In genomic region chr3:41351091-41351685, GRCm38 (mm10) we compare ENCODE assay signal across 24 mouse cellular contexts.
A peak's percentile ranks its signal among the peaks of the same experiment; 100 is the strongest.
DNase-seq lines count a peak whose midpoint lies in the region; ATAC-seq and TF ChIP-seq lines count a peak whose summit lies in the region.
"Had no signal": no experiment of that assay in that cellular context is flagged by ENCODE, and none has a peak within 500 bp of the region (broad histone marks: within the 10 kb centered on the region; RNA-seq: fewer than 3 reads in every experiment).

No protein-coding gene starts in this region.

- H3K27me3 ChIP-seq in kidney, adult 2 months (replicated peaks; ENCODE audit: control insufficient read depth, insufficient read depth, low read length), result no peaks in the 10 kb centered on the region
- no peaks in the 10 kb centered on the region for H3K27me3 ChIP-seq in kidney, embryonic 15.5 days
- H3K27me3 ChIP-seq in heart, adult 2 months (ENCODE audit: control insufficient read depth, insufficient read depth, low read length), result no peaks in the 10 kb centered on the region
- H3K27me3 ChIP-seq: liver, embryonic 15.5 days; lung, embryonic 15.5 days had no signal

- no peaks in the 10 kb centered on the region for H3K9me3 ChIP-seq in kidney, embryonic 15.5 days (replicated peaks)
- H3K9me3 ChIP-seq: forebrain, embryonic 10.5 days; heart, embryonic 10.5 days; hindbrain, embryonic 10.5 days; liver, embryonic 15.5 days; lung, embryonic 15.5 days had no signal

- H3K4me1 ChIP-seq in kidney, adult 2 months (ENCODE audit: control insufficient read depth, insufficient read depth, low read length), result peaks cover 3% of the 10 kb centered on the region; the same call in 1 of the 2 replicates
- H3K4me1 ChIP-seq in kidney, embryonic 15.5 days, result no peaks in the 10 kb centered on the region
- H3K4me1 ChIP-seq in bone marrow, adult 2 months (ENCODE audit: control insufficient read depth, insufficient read depth, low read length), result peaks cover 3% of the 10 kb centered on the region
- peaks cover 1% of the 10 kb centered on the region; the same call in 1 of the 2 replicates for H3K4me1 ChIP-seq in heart, adult 2 months (ENCODE audit: control insufficient read depth, insufficient read depth, low read length)
- H3K4me1 ChIP-seq: liver, embryonic 15.5 days; lung, embryonic 15.5 days had no signal

- 72% methylated on average over 8 of the region's 8 CpGs for WGBS in kidney, adult 2 months
- 91% methylated on average over 8 of the region's 8 CpGs for WGBS in kidney, embryonic 15.5 days
- WGBS in bone marrow, adult 2 months, result 50% methylated on average over 8 of the region's 8 CpGs
- 77% methylated on average over 8 of the region's 8 CpGs for whole genome bisulfite sequencing in heart, adult 2 months

- ATAC-seq in kidney, embryonic 15.5 days (replicated peaks; ENCODE audit: low FRiP score), result no peak
- ATAC-seq in granulocyte monocyte progenitor cell, adult 5-6 weeks (replicated peaks; ENCODE audit: poor library complexity, severe bottlenecking), result peak; percentile 66
- ATAC-seq in megakaryocyte progenitor cell, adult 5-6 weeks (replicated peaks; ENCODE audit: poor library complexity), result peak; percentile 61
- ATAC-seq in inflammation-experienced regulatory T-cells, adult 6 months, result no peak
- ATAC-seq: activated CD4-positive, CD25-positive, alpha-beta regulatory T cell, adult 4 months; forebrain, embryonic 16.5 days; hindbrain, embryonic 16.5 days; intestine, embryonic 16.5 days had no signal

- no peaks in the 10 kb centered on the region for H3K79me2 ChIP-seq in heart, adult 2 months (replicated peaks; ENCODE audit: control insufficient read depth, insufficient read depth, low read length)

- no peak for TF ChIP-seq CTCF in kidney, adult 2 months (conservative IDR thresholded peaks at IDR 0.05; ENCODE audit: insufficient read depth, insufficient read length, low read depth, low read length)
- TF ChIP-seq CTCF in bone marrow, adult 2 months (IDR thresholded peaks at IDR 0.05; ENCODE audit: control insufficient read depth, insufficient read depth, low read length), result no peak
- TF ChIP-seq CTCF in heart, adult 2 months (IDR thresholded peaks at IDR 0.05), result no peak

- TF ChIP-seq EP300 in heart, adult 2 months (IDR thresholded peaks at IDR 0.05; ENCODE audit: insufficient read depth, low read depth, low read length), result no peak

- H3K27ac ChIP-seq in kidney, adult 2 months (ENCODE audit: insufficient read depth, low read depth, low read length), result no peak overlapping the region
- H3K27ac ChIP-seq in kidney, embryonic 15.5 days, result no peak overlapping the region
- H3K27ac ChIP-seq in bone marrow, adult 2 months (ENCODE audit: control insufficient read depth, insufficient read depth, low read depth, low read length, poor library complexity), result peak overlapping the region; percentile 55
- H3K27ac ChIP-seq in heart, adult 2 months, result no peak overlapping the region
- H3K27ac ChIP-seq: forebrain, embryonic 10.5 days; heart, embryonic 10.5 days; hindbrain, embryonic 10.5 days; liver, embryonic 15.5 days; lung, embryonic 15.5 days; stomach, postnatal 0 days had no signal

- peak; percentile 82 for DNase-seq in kidney, adult 2 months
- no peak for DNase-seq in heart, adult 2 months
- DNase-seq: adrenal gland, postnatal 25 days; cerebellum, adult 11 months; cerebellum, postnatal 10 days; gastrocnemius, postnatal 25 days; lung, postnatal 36 days; thymus, adult 2 months; thymus, postnatal 4 days had no signal

- intact Hi-C loops in heart, adult 2 months (cut with DNase I), result no loop called here

- no peaks in the 10 kb centered on the region for H3K36me3 ChIP-seq in kidney, adult 2 months (ENCODE audit: control insufficient read depth, insufficient read depth, low read length)
- no peaks in the 10 kb centered on the region for H3K36me3 ChIP-seq in kidney, embryonic 15.5 days
- no peaks in the 10 kb centered on the region for H3K36me3 ChIP-seq in heart, adult 2 months (ENCODE audit: control insufficient read depth, insufficient read depth, low read length)
- H3K36me3 ChIP-seq: forebrain, embryonic 10.5 days; heart, embryonic 10.5 days; hindbrain, embryonic 10.5 days; liver, embryonic 15.5 days; lung, embryonic 15.5 days had no signal

- no peak overlapping the region for H3K4me3 ChIP-seq in kidney, adult 2 months (ENCODE audit: insufficient read depth, low read depth, low read length)
- no peak overlapping the region for H3K4me3 ChIP-seq in kidney, embryonic 15.5 days (replicated peaks)
- no peak overlapping the region for H3K4me3 ChIP-seq in bone marrow, adult 2 months (replicated peaks; ENCODE audit: control insufficient read depth, low read depth, low read length)
- H3K4me3 ChIP-seq in heart, adult 2 months, result no peak overlapping the region
- H3K4me3 ChIP-seq: forebrain, embryonic 10.5 days; heart, embryonic 10.5 days; hindbrain, embryonic 10.5 days; liver, embryonic 15.5 days; lung, embryonic 15.5 days had no signal

- H3K9ac ChIP-seq in kidney, embryonic 15.5 days, result no peak overlapping the region
- no peak overlapping the region for H3K9ac ChIP-seq in heart, adult 2 months (ENCODE audit: low read depth, low read length)
- H3K9ac ChIP-seq: liver, embryonic 15.5 days; lung, embryonic 15.5 days had no signal

- no peak overlapping the region for H3K4me2 ChIP-seq in kidney, embryonic 15.5 days
- H3K4me2 ChIP-seq: liver, embryonic 15.5 days; lung, embryonic 15.5 days had no signal

- no peak for TF ChIP-seq POLR2A in kidney, adult 2 months (IDR thresholded peaks at IDR 0.05; ENCODE audit: low read depth, low read length)
- no peak for TF ChIP-seq POLR2A in bone marrow, adult 2 months (IDR thresholded peaks at IDR 0.05; ENCODE audit: borderline replicate concordance, control insufficient read depth, low read depth, low read length)
- no peak for TF ChIP-seq POLR2A in heart, adult 2 months (IDR thresholded peaks at IDR 0.05; ENCODE audit: insufficient read depth, low read depth, low read length)

Comparison
In these comparisons a context has a peak if more than half of its experiments do, and no peak if none do; other contexts are left out.
1. ATAC-seq: peak in granulocyte monocyte progenitor cell, adult 5-6 weeks (single experiment) and megakaryocyte progenitor cell, adult 5-6 weeks (single experiment); none in kidney, embryonic 15.5 days (single experiment) and inflammation-experienced regulatory T-cells, adult 6 months (single experiment).